Mouse (Mus musculus) heart, postnatal 4 days (tissue): ENCODE results near the gene Rasip1. TPM values are rescaled to one million over a fixed set of nuclear protein-coding genes. Genes with fewer than 3 reads are reported as not detected.

Source experiments
- DNase-seq: peaks from one replicate; pipeline ENCODE4 v3.0.0; 2021
- total RNA-seq, 2 experiments: library from RNA; stranded (reverse); gene quantifications; 2 replicates each; pipeline ENCODE4 v1.2.3; 2021

The Rasip1 gene
- total RNA-seq, 2 experiments from 2014 or later, result 50.0 to 50.5 TPM

DNA sequence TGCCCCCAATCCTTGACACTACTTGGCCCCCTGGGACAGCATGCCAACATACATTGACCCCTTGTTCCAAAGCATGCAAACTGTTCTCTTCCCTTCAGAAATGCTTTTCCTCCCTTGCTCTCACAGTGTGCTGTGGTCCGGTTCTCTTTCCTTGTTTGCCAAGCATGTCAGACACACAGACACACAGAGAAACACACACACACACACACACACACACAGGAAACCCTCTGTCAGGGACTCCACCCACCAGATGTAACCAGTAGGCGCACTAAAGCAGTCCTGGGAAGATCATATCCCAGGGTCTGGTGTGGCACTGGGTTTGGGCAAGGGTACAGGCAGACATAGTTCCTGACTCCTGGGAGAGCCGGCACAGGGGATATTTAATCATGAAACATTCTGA, 59.6 kb downstream of the Rasip1 start:
- no peak for DNase-seq

Other genes starting within 250 kb of the Rasip1 start
- 100 to 1,000 TPM; 203 to 223 TPM for gene Snrnp70, start 231.7 kb upstream of the Rasip1 start, total RNA-seq
- under 1 TPM; 0.43 to 0.59 TPM for gene Kcna7, start 221.8 kb upstream of the Rasip1 start, total RNA-seq
- gene Ntf5, start 213.8 kb upstream of the Rasip1 start, total RNA-seq, result under 1 TPM; 0.17 to 0.43 TPM
- not detected for gene Lhb, start 206.7 kb upstream of the Rasip1 start, total RNA-seq
- 10 to 100 TPM; 82.7 to 90.3 TPM for gene Gys1, start 192.6 kb upstream of the Rasip1 start, total RNA-seq
- gene Ruvbl2, start 189.4 kb upstream of the Rasip1 start, total RNA-seq, result 10 to 100 TPM; 38.7 to 39.3 TPM
- 100 to 1,000 TPM; 302 to 316 TPM for gene Ftl1, start 167.6 kb upstream of the Rasip1 start, total RNA-seq
- 10 to 100 TPM; 48.6 to 50.7 TPM for gene Bax, start 160.6 kb upstream of the Rasip1 start, total RNA-seq
- 1 to 10 TPM in 1 of 2 experiments, not detected in 1; 1.1 TPM for gene Tulp2, start 145.6 kb upstream of the Rasip1 start, total RNA-seq
- 1 to 10 TPM; 2.0 to 2.1 TPM for gene Gm45808, start 140.7 kb upstream of the Rasip1 start, total RNA-seq
- 1 to 10 TPM; 3.5 to 4.7 TPM for gene Dhdh, start 138.7 kb upstream of the Rasip1 start, total RNA-seq
- 100 to 1,000 TPM; 121 to 131 TPM for gene Nucb1, start 117.1 kb upstream of the Rasip1 start, total RNA-seq
- gene Ppp1r15a, start 101.2 kb upstream of the Rasip1 start, total RNA-seq, result 10 to 100 TPM; 40.7 to 42.1 TPM
- 1 to 10 TPM; 3.6 to 4.0 TPM for gene Plekha4, start 101.2 kb upstream of the Rasip1 start, total RNA-seq
- gene Hsd17b14, start 72.6 kb upstream of the Rasip1 start, total RNA-seq, result under 1 TPM in 1 of 2 experiments, not detected in 1; 0.20 TPM
- gene Bcat2, start 57.3 kb upstream of the Rasip1 start, total RNA-seq, result 10 to 100 TPM; 56.1 to 64.7 TPM
- gene Fgf21, start 12.0 kb upstream of the Rasip1 start, total RNA-seq, result not detected
- gene Fut1, start 10.2 kb upstream of the Rasip1 start, total RNA-seq, result not detected
- under 1 TPM; 0.56 to 0.60 TPM for gene Izumo1, start 5.7 kb upstream of the Rasip1 start, total RNA-seq
- 10 to 100 TPM in 1 of 2 experiments, 1 to 10 TPM in 1; 8.8 to 11.7 TPM for gene Mamstr, start 12.5 kb downstream of the Rasip1 start, total RNA-seq
- not detected for gene Fut2, start 38.9 kb downstream of the Rasip1 start, total RNA-seq
- not detected for gene Ntn5, start 56.5 kb downstream of the Rasip1 start, total RNA-seq
- under 1 TPM; 0.14 to 0.18 TPM for gene Sec1, start 66.9 kb downstream of the Rasip1 start, total RNA-seq
- gene Car11, start 72.4 kb downstream of the Rasip1 start, total RNA-seq, result 1 to 10 TPM; 4.5 to 5.0 TPM
- 10 to 100 TPM; 22.6 to 25.1 TPM for gene Dbp, start 77.6 kb downstream of the Rasip1 start, total RNA-seq
- gene Rpl18, start 88.0 kb downstream of the Rasip1 start, total RNA-seq, result 100 to 1,000 TPM; 787 to 798 TPM
- gene Sphk2, start 90.5 kb downstream of the Rasip1 start, total RNA-seq, result 10 to 100 TPM; 14.2 to 16.7 TPM
- gene Fam83e, start 93.7 kb downstream of the Rasip1 start, total RNA-seq, result under 1 TPM; 0.38 to 0.43 TPM
- gene Spaca4, start 98.3 kb downstream of the Rasip1 start, total RNA-seq, result not detected
- under 1 TPM; 0.10 to 0.16 TPM for gene Lmtk3, start 156.2 kb downstream of the Rasip1 start, total RNA-seq
- not detected for gene Sult2b1, start 157.2 kb downstream of the Rasip1 start, total RNA-seq
- 100 to 1,000 TPM; 105 to 107 TPM for gene Cyth2, start 187.1 kb downstream of the Rasip1 start, total RNA-seq
- gene Kcnj14, start 197.3 kb downstream of the Rasip1 start, total RNA-seq, result under 1 TPM; 0.34 to 0.38 TPM
- gene Grwd1, start 203.5 kb downstream of the Rasip1 start, total RNA-seq, result 10 to 100 TPM; 19.3 to 19.9 TPM
- gene Kdelr1, start 245.3 kb downstream of the Rasip1 start, total RNA-seq, result 100 to 1,000 TPM; 118 to 130 TPM